Mouse (Mus musculus) kidney, embryonic 15.5 days (tissue): Measurements from ENCODE around the gene Myocd. TPM values are rescaled to one million over a fixed set of nuclear protein-coding genes. Genes with fewer than 3 reads are reported as not detected.

ENCODE experiments used
- ATAC-seq: fragments of 200-750 bp; cut with Nextera tagmentation; replicated peaks from 2 replicates; pipeline ENCODE4 v1.8.0; 2017; ENCODE audit warnings: moderate TSS enrichment; ENCODE audit not compliant: low FRiP score
- H3K27ac ChIP-seq: fragments of 300-500 bp; sonication (generic); 2 replicates; pipeline ENCODE4 v1.5.1; 2015; ENCODE audit warnings: mild to moderate bottlenecking, inconsistent platforms
- H3K27me3 ChIP-seq: fragments of 300-500 bp; sonication (generic); 2 replicates; pipeline ENCODE4 v1.6.1; 2015; ENCODE audit warnings: inconsistent platforms
- H3K36me3 ChIP-seq: fragments of 300-500 bp; sonication (generic); 2 replicates; pipeline ENCODE4 v1.6.1; 2015; ENCODE audit warnings: inconsistent platforms
- H3K4me1 ChIP-seq: fragments of 300-500 bp; sonication (generic); 2 replicates; pipeline ENCODE4 v1.6.1; 2015; ENCODE audit warnings: inconsistent platforms
- H3K4me2 ChIP-seq: fragments of 300-500 bp; sonication (generic); 2 replicates; pipeline ENCODE4 v1.6.1; 2015; ENCODE audit warnings: moderate library complexity, mild to moderate bottlenecking, inconsistent platforms
- H3K4me3 ChIP-seq: fragments of 300-500 bp; sonication (generic); replicated peaks from 2 replicates; pipeline ENCODE4 v1.5.1; 2015; ENCODE audit warnings: mild to moderate bottlenecking, inconsistent platforms
- H3K9ac ChIP-seq: fragments of 300-500 bp; sonication (generic); 2 replicates; pipeline ENCODE4 v1.6.1; 2015; ENCODE audit warnings: mild to moderate bottlenecking, inconsistent platforms
- H3K9me3 ChIP-seq: fragments of 300-500 bp; sonication (generic); replicated peaks from 2 replicates; pipeline ENCODE4 v1.6.1; 2016; ENCODE audit warnings: inconsistent platforms
- WGBS: fragments of 180-500 bp; shearing (Covaris S2); methylation state at CpG from one replicate; pipeline ENCODE4 v1.1.7; 2015; ENCODE audit warnings: mixed read lengths; 5-methylcytosine and 5-hydroxymethylcytosine counted together
- polyA plus RNA-seq: library from polyadenylated mRNA; unstranded; fragments of >200 nt; fragmentation: Nextera tagmentation; extraction: Ambion mirVana; gene quantifications from 2 replicates; pipeline ENCODE4 v1.2.1, GENCODE M21; 2015

Myocd gene
- polyA plus RNA-seq, 1 experiment from 2014 or later, result 12.4 TPM

DNA sequence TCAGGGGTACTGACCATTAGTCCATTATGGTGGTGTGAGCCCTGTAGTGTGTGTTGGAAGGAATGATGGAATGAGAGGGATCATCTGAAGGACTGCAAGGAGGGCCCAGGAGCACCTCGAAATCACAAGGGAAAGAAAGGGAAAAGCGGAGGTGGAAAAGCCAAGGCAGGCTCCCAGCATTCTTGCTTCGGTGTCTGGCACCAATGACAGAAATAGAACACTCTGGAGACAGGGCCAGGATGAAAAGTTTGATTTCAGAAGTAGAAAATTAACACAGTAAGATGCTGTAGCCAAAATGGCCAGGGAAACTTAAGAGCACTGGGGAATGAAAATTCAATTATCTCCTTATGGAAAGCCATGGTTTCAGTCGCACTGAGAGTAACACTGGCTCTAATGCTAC, 136.1 kb downstream of the Myocd start:
- Histone ChIP-seq H3K4me2 (no peak overlapping the region), H3K4me1 (peaks cover 3% of the 10 kb centered on the region; the same call in 1 of the 2 replicates), H3K9ac (no peak overlapping the region), H3K27me3 (no peaks in the 10 kb centered on the region), H3K36me3 (no peaks in the 10 kb centered on the region), H3K9me3 (no peaks in the 10 kb centered on the region), H3K27ac (no peak overlapping the region), H3K4me3 (no peak overlapping the region)
- WGBS, result 86% methylated on average over 4 of the region's 4 CpGs
- ATAC-seq, result no peak

DNA sequence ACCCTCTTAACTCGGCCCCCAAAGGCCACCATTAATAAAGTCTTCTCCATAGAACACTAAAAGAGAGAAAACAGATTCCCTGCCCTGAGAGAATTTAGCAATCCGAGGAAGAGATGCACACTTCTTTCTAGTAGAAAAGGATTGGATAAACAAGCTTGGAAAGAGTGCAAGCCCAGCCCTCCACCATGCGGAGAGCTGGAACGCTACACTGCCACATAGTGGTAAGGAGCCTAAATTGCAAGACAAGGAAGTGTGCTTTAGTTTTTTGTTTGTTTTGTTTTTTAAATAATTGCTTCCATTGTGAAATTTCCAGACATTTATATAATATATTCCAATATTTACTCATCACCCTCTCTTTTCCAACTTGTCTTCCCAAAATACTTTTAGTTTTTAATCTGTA, 140.7 kb downstream of the Myocd start:
- no peaks in the 10 kb centered on the region for H3K9me3 ChIP-seq
- no peak overlapping the region for H3K4me3 ChIP-seq
- no peak overlapping the region for H3K9ac ChIP-seq
- 85% methylated on average over 4 of the region's 4 CpGs for WGBS
- H3K36me3 ChIP-seq, result no peaks in the 10 kb centered on the region
- ATAC-seq, result no peak
- peaks cover 34% of the 10 kb centered on the region for H3K4me1 ChIP-seq
- H3K27me3 ChIP-seq, result no peaks in the 10 kb centered on the region
- H3K4me2 ChIP-seq, result no peak overlapping the region
- H3K27ac ChIP-seq, result no peak overlapping the region

DNA sequence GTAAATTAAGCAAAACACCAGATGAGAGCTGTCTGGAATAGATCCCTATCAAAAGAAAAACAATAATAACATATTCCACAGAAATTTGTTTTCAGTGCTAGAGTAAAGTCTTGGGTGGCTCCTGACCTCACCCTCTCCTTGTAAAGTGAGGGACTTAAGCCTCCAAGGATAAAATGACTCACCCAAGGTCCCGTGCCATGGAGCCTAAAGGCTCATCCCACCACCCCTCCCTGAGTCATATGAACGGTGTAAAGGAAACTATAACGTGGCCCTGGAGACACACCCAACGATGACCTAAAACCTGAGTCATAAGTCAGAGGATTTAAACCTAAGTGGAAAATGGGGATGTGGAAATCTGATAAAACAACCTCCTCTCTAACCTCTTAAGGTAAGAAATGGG, 141.1 kb downstream of the Myocd start:
- no peaks in the 10 kb centered on the region for H3K36me3 ChIP-seq
- H3K27ac ChIP-seq, result no peak overlapping the region

DNA sequence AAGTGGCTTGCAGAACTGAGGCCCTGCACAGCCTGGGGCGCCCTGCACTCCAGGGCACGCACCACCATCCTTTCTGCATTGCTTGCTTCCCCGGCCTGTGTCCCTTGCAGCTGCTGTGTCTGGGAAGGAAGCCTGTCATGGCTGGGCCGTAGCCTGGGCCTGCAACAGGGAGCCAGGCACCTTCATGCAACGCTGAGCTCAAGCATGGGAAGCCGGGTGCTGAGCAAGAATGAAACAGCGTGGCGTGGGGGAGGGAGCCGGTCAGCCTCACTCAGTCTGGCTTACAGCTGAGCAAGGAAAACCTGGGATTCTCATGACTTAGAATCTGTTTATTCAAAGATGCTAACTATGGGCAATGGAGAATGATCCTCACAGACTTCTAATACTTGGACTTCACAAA, 143.2 kb downstream of the Myocd start:
- ATAC-seq, result peak; percentile 82
- Histone ChIP-seq H3K9ac (no peak overlapping the region), H3K27ac (peak overlapping the region; percentile 80), H3K4me3 (no peak overlapping the region), H3K36me3 (no peaks in the 10 kb centered on the region), H3K9me3 (no peaks in the 10 kb centered on the region), H3K4me2 (no peak overlapping the region), H3K27me3 (no peaks in the 10 kb centered on the region), H3K4me1 (peaks cover 33% of the 10 kb centered on the region)
- 32% methylated on average over 9 of the region's 9 CpGs for WGBS

More for the DNA sequence above, 141.1 kb downstream of the Myocd start:
- no peak for ATAC-seq
- H3K4me1 ChIP-seq, result peaks cover 34% of the 10 kb centered on the region
- no peak overlapping the region for H3K4me2 ChIP-seq
- H3K9me3 ChIP-seq, result no peaks in the 10 kb centered on the region
- no peak overlapping the region for H3K9ac ChIP-seq
- no peaks in the 10 kb centered on the region for H3K27me3 ChIP-seq
- no peak overlapping the region for H3K4me3 ChIP-seq
- WGBS, result 65% methylated on average over 4 of the region's 4 CpGs

Other genes with a start within 250 kb of the Myocd start
- gene 1700086D15Rik, start 110.1 kb downstream of the Myocd start, polyA plus RNA-seq, result 0.21 TPM in 1 of 2 replicates, not detected in the other
- 7.1 and 7.4 TPM in 2 replicates for gene Arhgap44, start 107.0 kb downstream of the Myocd start, polyA plus RNA-seq